Comparison of ENCODE assay signal across 8 mouse cellular contexts in the genomic region with DNA sequence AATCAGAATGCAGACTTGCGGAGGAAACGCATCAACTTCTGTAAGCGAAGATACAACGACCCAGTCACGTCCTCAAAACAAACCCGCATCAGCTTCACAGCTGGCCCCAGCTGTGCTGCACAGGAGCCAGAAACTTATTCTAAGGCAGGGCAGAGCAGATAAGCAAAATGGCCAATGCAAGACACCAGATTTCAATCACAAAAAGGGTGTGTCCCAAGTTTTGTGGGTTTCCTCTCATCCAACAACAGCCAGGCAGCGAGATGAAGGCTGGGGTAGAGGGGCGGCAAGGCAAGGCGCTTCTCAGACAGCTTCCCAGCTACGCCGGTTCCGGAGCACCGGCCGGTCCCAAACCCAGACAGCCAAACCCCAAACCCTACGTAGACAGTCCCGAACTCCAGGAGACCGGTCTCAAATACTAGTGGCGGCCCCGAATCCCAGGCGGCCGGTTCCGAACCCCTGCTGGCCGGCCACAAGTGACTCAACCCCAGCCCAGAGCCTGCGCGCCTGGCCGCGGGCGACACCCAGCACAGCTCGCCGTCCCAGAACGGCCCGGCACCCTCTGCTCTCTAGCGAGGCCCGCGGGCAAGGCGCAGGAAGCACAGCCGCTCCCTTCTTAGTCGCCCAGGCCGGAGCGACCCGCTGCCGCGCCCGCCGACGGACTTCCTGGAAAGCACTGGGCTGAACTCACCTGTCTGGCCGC. TPM values are rescaled to one million over a fixed set of nuclear protein-coding genes. Genes with fewer than 3 reads are reported as not detected.
DNase-seq lines count a peak whose midpoint lies in the region; ATAC-seq and TF ChIP-seq lines count a peak whose summit lies in the region.

No protein-coding gene starts in this region.

- no peaks in the 10 kb centered on the region for H3K9me3 ChIP-seq in forebrain, postnatal 0 days (ENCODE audit: low read length)
- no peaks in the 10 kb centered on the region for H3K9me3 ChIP-seq in intestine, embryonic 15.5 days
- no peaks in the 10 kb centered on the region for H3K9me3 ChIP-seq in liver, embryonic 16.5 days (replicated peaks; ENCODE audit: control insufficient read depth, low read length)
- no peaks in the 10 kb centered on the region for H3K9me3 ChIP-seq in neural tube, embryonic 12.5 days

- H3K27ac ChIP-seq in cerebellum, adult 2 months (ENCODE audit: insufficient read depth, low read length), result peak overlapping the region; percentile 59; the same call in 1 of the 2 replicates
- peak overlapping the region; percentile 76 for H3K27ac ChIP-seq in forebrain, postnatal 0 days (ENCODE audit: low read depth, low read length)
- H3K27ac ChIP-seq in intestine, embryonic 15.5 days, result peak overlapping the region; percentile 88
- peak overlapping the region; percentile 89 for H3K27ac ChIP-seq in liver, embryonic 16.5 days (ENCODE audit: low read length)
- peak overlapping the region; percentile 60 for H3K27ac ChIP-seq in neural tube, embryonic 12.5 days

- H3K4me1 ChIP-seq in cerebellum, adult 2 months (ENCODE audit: control insufficient read depth, insufficient read depth, low read length), result no peaks in the 10 kb centered on the region; the same call in 1 of the 2 replicates
- H3K4me1 ChIP-seq in forebrain, postnatal 0 days (ENCODE audit: insufficient read depth), result peaks cover 11% of the 10 kb centered on the region
- peaks cover 4% of the 10 kb centered on the region; the same call in 1 of the 2 replicates for H3K4me1 ChIP-seq in intestine, embryonic 15.5 days (replicated peaks)
- H3K4me1 ChIP-seq in liver, embryonic 16.5 days (ENCODE audit: control insufficient read depth, low read depth, low read length), result peaks cover 18% of the 10 kb centered on the region
- peaks cover 11% of the 10 kb centered on the region for H3K4me1 ChIP-seq in neural tube, embryonic 12.5 days

- H3K4me2 ChIP-seq in forebrain, postnatal 0 days (ENCODE audit: low read depth), result peak overlapping the region; percentile 74
- H3K4me2 ChIP-seq in intestine, embryonic 15.5 days (replicated peaks), result peak overlapping the region; percentile 72
- H3K4me2 ChIP-seq in liver, embryonic 16.5 days (ENCODE audit: low read depth, low read length), result peak overlapping the region; percentile 89
- peak overlapping the region; percentile 85 for H3K4me2 ChIP-seq in neural tube, embryonic 12.5 days (replicated peaks)

- H3K27me3 ChIP-seq in cerebellum, adult 2 months (ENCODE audit: control insufficient read depth, insufficient read depth, low read length), result no peaks in the 10 kb centered on the region
- H3K27me3 ChIP-seq in forebrain, postnatal 0 days (ENCODE audit: insufficient read depth, low read length), result no peaks in the 10 kb centered on the region
- no peaks in the 10 kb centered on the region for H3K27me3 ChIP-seq in intestine, embryonic 15.5 days (replicated peaks)
- H3K27me3 ChIP-seq in liver, embryonic 16.5 days (ENCODE audit: control insufficient read depth, insufficient read depth, low read depth, low read length), result no peaks in the 10 kb centered on the region
- no peaks in the 10 kb centered on the region for H3K27me3 ChIP-seq in neural tube, embryonic 12.5 days (replicated peaks)

- under 1% methylated on average over 47 of the region's 47 CpGs for WGBS in cerebellum, adult 2 months
- WGBS in forebrain, postnatal 0 days, result 1% methylated on average over 47 of the region's 47 CpGs
- WGBS in intestine, embryonic 15.5 days, result under 1% methylated on average over 46 of the region's 47 CpGs
- under 1% methylated on average over 47 of the region's 47 CpGs for WGBS in liver, embryonic 16.5 days (ENCODE audit: insufficient replicate concordance)
- WGBS in neural tube, embryonic 12.5 days, result under 1% methylated on average over 47 of the region's 47 CpGs

- H3K4me3 ChIP-seq in cerebellum, adult 2 months (replicated peaks; ENCODE audit: insufficient read depth, low read depth, low read length), result peak overlapping the region; percentile 94
- H3K4me3 ChIP-seq in forebrain, postnatal 0 days (ENCODE audit: low read depth, low read length), result peak overlapping the region; percentile 93
- H3K4me3 ChIP-seq in intestine, embryonic 15.5 days (replicated peaks), result peak overlapping the region; percentile 69
- peak overlapping the region; percentile 88 for H3K4me3 ChIP-seq in liver, embryonic 16.5 days (ENCODE audit: low read depth, low read length)
- H3K4me3 ChIP-seq in neural tube, embryonic 12.5 days, result peak overlapping the region; percentile 83

- peak; percentile 82 for ATAC-seq in forebrain, postnatal 0 days
- ATAC-seq in intestine, embryonic 15.5 days, result peak; percentile 92
- peak; percentile 83 for ATAC-seq in liver, embryonic 16.5 days (ENCODE audit: low read depth)
- peak; percentile 92 for ATAC-seq in neural tube, embryonic 12.5 days (ENCODE audit: low FRiP score, low read depth)

- H3K9ac ChIP-seq in forebrain, postnatal 0 days, result peak overlapping the region; percentile 71
- H3K9ac ChIP-seq in intestine, embryonic 15.5 days, result peak overlapping the region; percentile 83
- peak overlapping the region; percentile 86 for H3K9ac ChIP-seq in liver, embryonic 16.5 days (ENCODE audit: low read depth, low read length)
- H3K9ac ChIP-seq in neural tube, embryonic 12.5 days, result peak overlapping the region; percentile 83

- no peak for TF ChIP-seq POLR2A in cerebellum, adult 2 months (IDR thresholded peaks at IDR 0.05; ENCODE audit: borderline replicate concordance, insufficient read depth, low read length)

- no peak for TF ChIP-seq CTCF in cerebellum, adult 2 months (IDR thresholded peaks at IDR 0.05; ENCODE audit: borderline replicate concordance, insufficient read depth, low read depth, low read length)
- TF ChIP-seq CTCF in forebrain, postnatal 0 days (IDR thresholded peaks at IDR 0.05; ENCODE audit: low read depth), result no peak; the same call in 1 of the 2 replicates

- H3K36me3 ChIP-seq in forebrain, postnatal 0 days (ENCODE audit: insufficient read depth), result no peaks in the 10 kb centered on the region
- no peaks in the 10 kb centered on the region for H3K36me3 ChIP-seq in intestine, embryonic 15.5 days
- no peaks in the 10 kb centered on the region for H3K36me3 ChIP-seq in liver, embryonic 16.5 days (ENCODE audit: control insufficient read depth, insufficient read depth)
- no peaks in the 10 kb centered on the region for H3K36me3 ChIP-seq in neural tube, embryonic 12.5 days

- no peak for DNase-seq in cerebellum, adult 2 months
- DNase-seq in cerebellum, adult 8-10 months, result no peak
- DNase-seq in adipocyte (ENCODE audit: low spot score), result peak; percentile 46
- peak; percentile 17 for DNase-seq in forebrain, postnatal 0 days
- DNase-seq in right cerebral cortex, postnatal 25 days, result no peak

RNA-seq across cellular contexts. Expression of gene Tmod3, which starts 0.5 kb away (rescaled TPM):
- 45.4 and 50.6 TPM in 2 replicates for polyA plus RNA-seq in cerebellum, adult 2 months (2012; rRNA removed)
- total RNA-seq in forebrain, postnatal 0 days (2014; rRNA removed), result 50.3 and 55.1 TPM in 2 replicates
- polyA plus RNA-seq in forebrain, postnatal 0 days (2015; fragmentation: Nextera tagmentation; extraction: Ambion mirVana), result 74.0 and 78.6 TPM in 2 replicates
- 98.6 and 105 TPM in 2 replicates for polyA plus RNA-seq in intestine, embryonic 15.5 days (2015; fragmentation: Nextera tagmentation; extraction: Ambion mirVana)
- 26.2 and 28.2 TPM in 2 replicates for polyA plus RNA-seq in liver, embryonic 16.5 days (2015; fragmentation: Nextera tagmentation; extraction: Ambion mirVana)
- polyA plus RNA-seq in neural tube, embryonic 12.5 days (2016; fragmentation: Nextera tagmentation; extraction: Ambion mirVana), result 93.5 and 99.9 TPM in 2 replicates

RNA-seq across cellular contexts. Expression of gene Tmod2, which starts 52.2 kb away (rescaled TPM):
- polyA plus RNA-seq in cerebellum, adult 2 months (2012; rRNA removed), result 86.2 and 86.7 TPM in 2 replicates
- total RNA-seq in forebrain, postnatal 0 days (2014; rRNA removed), result 164 and 185 TPM in 2 replicates
- 224 and 406 TPM in 2 replicates for polyA plus RNA-seq in forebrain, postnatal 0 days (2015; fragmentation: Nextera tagmentation; extraction: Ambion mirVana)
- polyA plus RNA-seq in intestine, embryonic 15.5 days (2015; fragmentation: Nextera tagmentation; extraction: Ambion mirVana), result 16.1 and 20.8 TPM in 2 replicates
- polyA plus RNA-seq in liver, embryonic 16.5 days (2015; fragmentation: Nextera tagmentation; extraction: Ambion mirVana), result 0.14 and 0.28 TPM in 2 replicates
- 114 and 117 TPM in 2 replicates for polyA plus RNA-seq in neural tube, embryonic 12.5 days (2016; fragmentation: Nextera tagmentation; extraction: Ambion mirVana)

Comparison
In these comparisons a context has a peak if more than half of its experiments do, and no peak if none do; other contexts are left out.
1. DNase-seq: peak in adipocyte (single experiment) and forebrain, postnatal 0 days (single experiment); none in cerebellum, adult 2 months (0 of 2), cerebellum, adult 8-10 months (single experiment) and right cerebral cortex, postnatal 25 days (single experiment).
2. RNA of gene Tmod2, which starts 52.2 kb away (polyA plus RNA-seq): 224 to 406 TPM in forebrain, postnatal 0 days, 114 to 117 TPM in neural tube, embryonic 12.5 days, 86.2 to 86.7 TPM in cerebellum, adult 2 months and 16.1 to 20.8 TPM in intestine, embryonic 15.5 days; 0.14 to 0.28 TPM in liver, embryonic 16.5 days; every median in the first group is over 10 times any median in the second.
3. Peak in every context shown above with its lines, with median percentiles within 50 percentile points of each other: H3K27ac ChIP-seq, H3K4me3 ChIP-seq, ATAC-seq, H3K4me2 ChIP-seq and H3K9ac ChIP-seq.